Mouse (Mus musculus): ENCODE data around the gene Mcat.

The Mcat gene

GRCm38 (mm10) chr15:83572132-83572531 lies 8.5 kb upstream of the Mcat start:
- Histone ChIP-seq H3K4me1 (replicated peaks; ENCODE audit: low read depth, low read length) (peaks cover 44% of the 10 kb centered on the region), H3K27me3 (ENCODE audit: insufficient read depth, low read length) (no peaks in the 10 kb centered on the region), H3K36me3 (ENCODE audit: insufficient read depth, low read length) (peaks cover 43% of the 10 kb centered on the region), H3K9me3 (ENCODE audit: low read length) (no peaks in the 10 kb centered on the region), H3K4me3 (replicated peaks; ENCODE audit: low read length) (no peak overlapping the region)
- TF ChIP-seq CTCF (conservative IDR thresholded peaks at IDR 0.05; ENCODE audit: low read length) = no peak
- no peak for TF ChIP-seq POU5F1 (IDR thresholded peaks at IDR 0.05; ENCODE audit: borderline replicate concordance, low read length)
- no peak for TF ChIP-seq NANOG (IDR thresholded peaks at IDR 0.05; ENCODE audit: borderline replicate concordance, low read length)

- no peaks in the 10 kb centered on the region for H3K27me3 ChIP-seq (ENCODE audit: insufficient read depth, low read length)
- H3K4me3 ChIP-seq (replicated peaks; ENCODE audit: low read length) = no peak overlapping the region
- no peak for TF ChIP-seq POU5F1 (IDR thresholded peaks at IDR 0.05; ENCODE audit: borderline replicate concordance, low read length)
- TF ChIP-seq CTCF (conservative IDR thresholded peaks at IDR 0.05; ENCODE audit: low read length) = no peak
- TF ChIP-seq NANOG (IDR thresholded peaks at IDR 0.05; ENCODE audit: borderline replicate concordance, low read length) = no peak
- H3K4me1 ChIP-seq (replicated peaks; ENCODE audit: low read depth, low read length) = peaks cover 43% of the 10 kb centered on the region
- peaks cover 38% of the 10 kb centered on the region for H3K36me3 ChIP-seq (ENCODE audit: insufficient read depth, low read length)
- no peaks in the 10 kb centered on the region for H3K9me3 ChIP-seq (ENCODE audit: low read length)
These were observed 8.0 kb upstream of the Mcat start for GRCm38 (mm10) chr15:83571636-83572035.

DNA sequence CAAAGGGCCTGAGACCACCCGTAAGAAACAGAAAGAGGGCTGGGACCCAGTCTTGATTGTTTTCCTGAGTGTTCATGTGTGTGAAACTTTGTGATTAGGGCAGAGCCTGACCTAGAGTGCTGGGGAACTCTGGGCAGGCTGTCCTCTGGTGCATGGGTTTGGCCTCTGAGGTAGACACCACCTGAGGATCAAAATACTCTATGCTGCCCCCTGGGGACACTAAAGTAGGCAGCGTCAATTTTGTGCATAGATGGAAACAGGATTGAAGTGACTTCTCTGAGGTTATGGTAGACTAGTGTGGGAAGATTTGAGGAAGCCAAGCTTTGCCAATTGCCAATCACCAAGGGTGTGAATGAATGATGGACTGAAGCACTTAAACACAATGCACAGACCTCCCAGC lies 7.1 kb upstream of the Mcat start:
- no peaks in the 10 kb centered on the region for H3K9me3 ChIP-seq (ENCODE audit: low read length)
- no peak for TF ChIP-seq NANOG (IDR thresholded peaks at IDR 0.05; ENCODE audit: borderline replicate concordance, low read length)
- TF ChIP-seq POU5F1 (IDR thresholded peaks at IDR 0.05; ENCODE audit: borderline replicate concordance, low read length) = no peak
- TF ChIP-seq CTCF (conservative IDR thresholded peaks at IDR 0.05; ENCODE audit: low read length) = peak; percentile 46
- peaks cover 40% of the 10 kb centered on the region for H3K4me1 ChIP-seq (replicated peaks; ENCODE audit: low read depth, low read length)
- peaks cover 28% of the 10 kb centered on the region for H3K36me3 ChIP-seq (ENCODE audit: insufficient read depth, low read length)
- no peaks in the 10 kb centered on the region for H3K27me3 ChIP-seq (ENCODE audit: insufficient read depth, low read length)
- H3K4me3 ChIP-seq (replicated peaks; ENCODE audit: low read length) = peak overlapping the region; percentile 57; the same call in 1 of the 2 replicates

DNA sequence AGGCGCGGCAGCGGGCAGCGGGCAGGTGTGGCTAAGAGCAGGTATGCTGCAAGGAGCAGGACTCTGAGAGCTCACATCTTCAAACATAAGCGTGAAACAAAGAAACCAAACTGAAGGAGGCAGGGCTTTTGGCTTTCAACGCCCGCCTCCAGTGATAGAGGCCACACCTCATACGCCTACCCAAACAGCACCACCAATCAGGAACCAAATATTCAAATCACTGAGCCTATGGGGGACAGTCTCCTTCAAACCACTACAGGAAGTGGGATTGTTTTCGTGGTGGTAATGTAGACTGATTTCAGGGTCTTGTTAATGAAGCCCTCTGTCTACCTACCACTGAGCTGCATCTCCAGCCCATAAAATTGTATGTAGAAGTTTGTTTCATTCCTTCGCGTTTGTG lies 6.1 kb upstream of the Mcat start:
- Histone ChIP-seq H3K36me3 (ENCODE audit: insufficient read depth, low read length) (peaks cover 21% of the 10 kb centered on the region), H3K9me3 (ENCODE audit: low read length) (no peaks in the 10 kb centered on the region), H3K27me3 (ENCODE audit: insufficient read depth, low read length) (no peaks in the 10 kb centered on the region), H3K4me3 (replicated peaks; ENCODE audit: low read length) (peak overlapping the region; percentile 57), H3K4me1 (replicated peaks; ENCODE audit: low read depth, low read length) (peaks cover 48% of the 10 kb centered on the region)
- TF ChIP-seq CTCF (conservative IDR thresholded peaks at IDR 0.05; ENCODE audit: low read length) (no peak), POU5F1 (IDR thresholded peaks at IDR 0.05; ENCODE audit: borderline replicate concordance, low read length) (no peak)

- Histone ChIP-seq H3K27me3 (ENCODE audit: insufficient read depth, low read length) (no peaks in the 10 kb centered on the region), H3K4me1 (replicated peaks; ENCODE audit: low read depth, low read length) (peaks cover 55% of the 10 kb centered on the region), H3K9me3 (ENCODE audit: low read length) (no peaks in the 10 kb centered on the region), H3K36me3 (ENCODE audit: insufficient read depth, low read length) (peaks cover 14% of the 10 kb centered on the region), H3K4me3 (replicated peaks; ENCODE audit: low read length) (no peak overlapping the region)
- no peak for TF ChIP-seq CTCF (conservative IDR thresholded peaks at IDR 0.05; ENCODE audit: low read length)
- TF ChIP-seq POU5F1 (IDR thresholded peaks at IDR 0.05; ENCODE audit: borderline replicate concordance, low read length) = no peak
- no peak for TF ChIP-seq NANOG (IDR thresholded peaks at IDR 0.05; ENCODE audit: borderline replicate concordance, low read length)
These were observed 5.0 kb upstream of the Mcat start for GRCm38 (mm10) chr15:83568544-83568943.

DNA sequence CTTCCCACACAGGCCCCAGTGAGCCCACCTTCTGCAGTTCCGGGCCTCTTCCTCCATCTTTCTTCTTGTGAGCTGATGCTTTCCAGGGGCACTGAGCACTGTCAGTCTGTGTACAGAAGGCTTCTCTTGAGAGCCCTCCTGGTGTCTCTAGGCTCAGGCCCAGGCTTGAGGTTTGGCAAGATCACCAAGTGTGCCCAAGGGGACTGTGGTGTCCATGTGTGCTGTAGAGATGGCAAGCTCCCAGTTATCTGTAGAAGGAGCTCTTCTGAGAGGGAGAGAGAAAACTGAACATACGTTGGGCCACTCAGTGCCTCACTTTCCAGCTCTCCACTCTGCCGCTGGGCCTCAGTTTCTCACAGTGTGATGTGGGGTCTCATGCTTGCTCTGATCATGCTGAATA lies 4.1 kb upstream of the Mcat start:
- Histone ChIP-seq H3K27me3 (ENCODE audit: insufficient read depth, low read length) (no peaks in the 10 kb centered on the region), H3K9me3 (ENCODE audit: low read length) (no peaks in the 10 kb centered on the region), H3K4me1 (replicated peaks; ENCODE audit: low read depth, low read length) (peaks cover 63% of the 10 kb centered on the region), H3K36me3 (ENCODE audit: insufficient read depth, low read length) (peaks cover 12% of the 10 kb centered on the region), H3K4me3 (replicated peaks; ENCODE audit: low read length) (no peak overlapping the region)
- no peak for TF ChIP-seq NANOG (IDR thresholded peaks at IDR 0.05; ENCODE audit: borderline replicate concordance, low read length)
- TF ChIP-seq POU5F1 (IDR thresholded peaks at IDR 0.05; ENCODE audit: borderline replicate concordance, low read length) = no peak
- no peak for TF ChIP-seq CTCF (conservative IDR thresholded peaks at IDR 0.05; ENCODE audit: low read length)

- no peaks in the 10 kb centered on the region for H3K36me3 ChIP-seq (ENCODE audit: insufficient read depth, low read length)
- no peak for TF ChIP-seq NANOG (IDR thresholded peaks at IDR 0.05; ENCODE audit: borderline replicate concordance, low read length)
- H3K27me3 ChIP-seq (ENCODE audit: insufficient read depth, low read length) = no peaks in the 10 kb centered on the region
- peaks cover 73% of the 10 kb centered on the region for H3K4me1 ChIP-seq (replicated peaks; ENCODE audit: low read depth, low read length)
- H3K9me3 ChIP-seq (ENCODE audit: low read length) = no peaks in the 10 kb centered on the region
- H3K4me3 ChIP-seq (replicated peaks; ENCODE audit: low read length) = no peak overlapping the region
These were observed 2.4 kb upstream of the Mcat start for GRCm38 (mm10) chr15:83566006-83566405.

GRCm38 (mm10) chr15:83565434-83565833 lies 1.8 kb upstream of the Mcat start:
- Histone ChIP-seq H3K27me3 (ENCODE audit: insufficient read depth, low read length) (no peaks in the 10 kb centered on the region), H3K9me3 (ENCODE audit: low read length) (no peaks in the 10 kb centered on the region), H3K36me3 (ENCODE audit: insufficient read depth, low read length) (no peaks in the 10 kb centered on the region), H3K4me1 (replicated peaks; ENCODE audit: low read depth, low read length) (peaks cover 69% of the 10 kb centered on the region), H3K4me3 (replicated peaks; ENCODE audit: low read length) (no peak overlapping the region)
- TF ChIP-seq CTCF (conservative IDR thresholded peaks at IDR 0.05; ENCODE audit: low read length) (no peak), NANOG (IDR thresholded peaks at IDR 0.05; ENCODE audit: borderline replicate concordance, low read length) (no peak), POU5F1 (IDR thresholded peaks at IDR 0.05; ENCODE audit: borderline replicate concordance, low read length) (no peak)

GRCm38 (mm10) chr15:83563857-83564651 lies 467 bp upstream of the Mcat start:
- Histone ChIP-seq H3K36me3 (ENCODE audit: insufficient read depth, low read length) (no peaks in the 10 kb centered on the region), H3K27me3 (ENCODE audit: insufficient read depth, low read length) (no peaks in the 10 kb centered on the region), H3K4me1 (replicated peaks; ENCODE audit: low read depth, low read length) (peaks cover 56% of the 10 kb centered on the region), H3K9me3 (ENCODE audit: low read length) (no peaks in the 10 kb centered on the region), H3K4me3 (replicated peaks; ENCODE audit: low read length) (peak overlapping the region; percentile 73)
- TF ChIP-seq POU5F1 (IDR thresholded peaks at IDR 0.05; ENCODE audit: borderline replicate concordance, low read length) (no peak), CTCF (conservative IDR thresholded peaks at IDR 0.05; ENCODE audit: low read length) (no peak), NANOG (IDR thresholded peaks at IDR 0.05; ENCODE audit: borderline replicate concordance, low read length) (no peak)
